In the genomic region with DNA sequence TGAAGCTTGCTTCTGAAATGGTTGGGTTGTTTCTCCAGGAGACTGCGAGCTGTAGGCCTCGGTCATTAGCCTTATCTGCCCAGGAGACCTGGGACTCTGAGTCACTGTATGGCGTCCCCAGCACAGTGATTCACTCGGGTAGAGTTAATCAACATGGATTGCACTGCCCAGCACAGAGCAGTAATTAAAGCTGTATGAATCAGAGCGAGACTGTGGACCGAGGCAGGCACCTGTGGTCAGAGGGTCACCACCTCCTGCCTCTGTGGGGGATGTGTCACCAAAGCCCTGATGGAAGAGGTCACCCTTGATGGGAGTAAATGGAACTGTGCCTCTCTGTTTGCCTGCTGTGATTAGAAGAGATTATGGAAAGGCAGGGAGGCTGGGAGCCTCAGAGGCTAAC, we compare ENCODE assay signal across 23 mouse cellular contexts.
DNase-seq lines count a peak whose midpoint lies in the region; ATAC-seq and TF ChIP-seq lines count a peak whose summit lies in the region.
"Had no signal": no experiment of that assay in that cellular context is flagged by ENCODE, and none has a peak within 500 bp of the region (broad histone marks: within the 10 kb centered on the region; RNA-seq: fewer than 3 reads in every experiment).

No protein-coding gene starts in this region.

- WGBS in kidney, postnatal 0 days, result 40% methylated on average over 6 of the region's 6 CpGs
- WGBS in stomach, postnatal 0 days, result 64% methylated on average over 6 of the region's 6 CpGs

- no peak overlapping the region for H3K27ac ChIP-seq in kidney, postnatal 0 days
- no peak overlapping the region for H3K27ac ChIP-seq in stomach, postnatal 0 days (replicated peaks)
- H3K27ac ChIP-seq: embryonic facial prominence, embryonic 15.5 days; gastrocnemius, adult 2 months; hindbrain, embryonic 12.5 days; limb, embryonic 15.5 days; liver, embryonic 15.5 days; midbrain, embryonic 13.5 days; neural tube, embryonic 13.5 days had no signal

- no peaks in the 10 kb centered on the region for H3K4me1 ChIP-seq in kidney, postnatal 0 days (replicated peaks; ENCODE audit: insufficient read depth, low read length)
- no peaks in the 10 kb centered on the region for H3K4me1 ChIP-seq in stomach, postnatal 0 days (replicated peaks; ENCODE audit: control insufficient read depth, insufficient read depth)
- H3K4me1 ChIP-seq: embryonic facial prominence, embryonic 15.5 days; heart, embryonic 12.5 days; hindbrain, embryonic 12.5 days; liver, embryonic 15.5 days had no signal

- no peak overlapping the region for H3K4me3 ChIP-seq in kidney, postnatal 0 days (replicated peaks; ENCODE audit: low read depth, low read length)
- H3K4me3 ChIP-seq in stomach, postnatal 0 days (ENCODE audit: low read depth, low read length), result no peak overlapping the region
- H3K4me3 ChIP-seq: embryonic facial prominence, embryonic 15.5 days; gastrocnemius, adult 2 months; heart, embryonic 12.5 days; hindbrain, embryonic 12.5 days; limb, embryonic 15.5 days; liver, embryonic 15.5 days; midbrain, embryonic 13.5 days; neural tube, embryonic 13.5 days had no signal

- no peak for DNase-seq in kidney, postnatal 0 days (ENCODE audit: low spot score)
- no peak for DNase-seq in kidney, adult 9 months
- DNase-seq in Muller cell, postnatal 12 days (ENCODE audit: inconsistent ontology term), result peak; percentile 96
- peak; percentile 28 for DNase-seq in adrenal gland, postnatal 25 days
- DNase-seq in stomach, postnatal 0 days (ENCODE audit: low spot score), result peak; percentile 45
- DNase-seq in right cerebral cortex, postnatal 36 days (ENCODE audit: low spot score in 2 of 2), result no peak
- DNase-seq: cerebellum, adult 18-20 months; cerebellum, postnatal 36 days; gastrocnemius, adult 2 months; heart, adult 11 months; heart, postnatal 14 days; kidney, adult 8-10 months; right cerebral cortex, postnatal 4 days; thymus, postnatal 25 days had no signal

- no peak overlapping the region for H3K9ac ChIP-seq in kidney, postnatal 0 days (ENCODE audit: low read depth, low read length)
- no peak overlapping the region for H3K9ac ChIP-seq in stomach, postnatal 0 days (ENCODE audit: low read length)
- H3K9ac ChIP-seq: embryonic facial prominence, embryonic 15.5 days; heart, embryonic 12.5 days; hindbrain, embryonic 12.5 days; limb, embryonic 15.5 days; liver, embryonic 15.5 days; midbrain, embryonic 13.5 days; neural tube, embryonic 13.5 days had no signal

- no peaks in the 10 kb centered on the region for H3K36me3 ChIP-seq in kidney, postnatal 0 days (ENCODE audit: insufficient read depth, low read length)
- H3K36me3 ChIP-seq in stomach, postnatal 0 days (ENCODE audit: control insufficient read depth, insufficient read depth, low read length), result no peaks in the 10 kb centered on the region
- H3K36me3 ChIP-seq: embryonic facial prominence, embryonic 15.5 days; heart, embryonic 12.5 days; hindbrain, embryonic 12.5 days; limb, embryonic 15.5 days; liver, embryonic 15.5 days; midbrain, embryonic 13.5 days; neural tube, embryonic 13.5 days had no signal

- no peak for TF ChIP-seq CTCF in kidney, postnatal 0 days (IDR thresholded peaks at IDR 0.05; ENCODE audit: low read depth)
- no peak for TF ChIP-seq CTCF in stomach, postnatal 0 days (IDR thresholded peaks at IDR 0.05; ENCODE audit: low read depth)

- no peaks in the 10 kb centered on the region for H3K27me3 ChIP-seq in kidney, postnatal 0 days (ENCODE audit: insufficient read depth, low read length)
- H3K27me3 ChIP-seq in stomach, postnatal 0 days (ENCODE audit: control insufficient read depth, insufficient read depth, low read length), result no peaks in the 10 kb centered on the region
- H3K27me3 ChIP-seq: embryonic facial prominence, embryonic 15.5 days; heart, embryonic 12.5 days; hindbrain, embryonic 12.5 days; liver, embryonic 15.5 days; midbrain, embryonic 13.5 days; neural tube, embryonic 13.5 days had no signal

- no peaks in the 10 kb centered on the region for H3K9me3 ChIP-seq in kidney, postnatal 0 days (replicated peaks; ENCODE audit: low read length)
- H3K9me3 ChIP-seq in stomach, postnatal 0 days (ENCODE audit: control insufficient read depth, low read length), result no peaks in the 10 kb centered on the region
- H3K9me3 ChIP-seq: embryonic facial prominence, embryonic 15.5 days; heart, embryonic 12.5 days; hindbrain, embryonic 12.5 days; limb, embryonic 15.5 days; liver, embryonic 15.5 days; midbrain, embryonic 13.5 days; neural tube, embryonic 13.5 days had no signal

- peak; percentile 71; the same call in 1 of the 2 replicates for ATAC-seq in kidney, postnatal 0 days (replicated peaks; ENCODE audit: low FRiP score, low read depth)
- ATAC-seq in stomach, postnatal 0 days (ENCODE audit: low FRiP score, low TSS enrichment), result peak; percentile 94
- ATAC-seq in megakaryocyte progenitor cell, adult 5-6 weeks (replicated peaks; ENCODE audit: poor library complexity), result no peak
- ATAC-seq: inflammation-experienced regulatory T-cells, adult 6 months; midbrain, embryonic 13.5 days had no signal

- no peak for TF ChIP-seq EP300 in stomach, postnatal 0 days (optimal IDR thresholded peaks at IDR 0.05)

- H3K4me2 ChIP-seq in kidney, postnatal 0 days (ENCODE audit: low read length), result no peak overlapping the region
- no peak overlapping the region for H3K4me2 ChIP-seq in stomach, postnatal 0 days (replicated peaks; ENCODE audit: low read depth)
- H3K4me2 ChIP-seq: embryonic facial prominence, embryonic 15.5 days; heart, embryonic 12.5 days; hindbrain, embryonic 12.5 days; limb, embryonic 15.5 days; liver, embryonic 15.5 days; midbrain, embryonic 13.5 days; neural tube, embryonic 13.5 days had no signal

Comparison
In these comparisons a context has a peak if more than half of its experiments do, and no peak if none do; other contexts are left out.
1. DNase-seq: peak in Muller cell, postnatal 12 days (single experiment), adrenal gland, postnatal 25 days (single experiment) and stomach, postnatal 0 days (single experiment); none in kidney, postnatal 0 days (single experiment), kidney, adult 9 months (single experiment) and right cerebral cortex, postnatal 36 days (0 of 2).